Mouse (Mus musculus) ES-E14 (cell line): ENCODE data around the gene Nup107. TPM values are rescaled to one million over a fixed set of nuclear protein-coding genes. Genes with fewer than 3 reads are reported as not detected.

ENCODE experiments used
- DNase-seq: peaks from one replicate; pipeline ENCODE4 v3.0.0-alpha.2; 2013; ENCODE audit warnings: low read depth, low spot score
- H3K27ac ChIP-seq: 2 replicates; pipeline ENCODE4 v1.5.1; 2012; ENCODE audit warnings: low read depth, mild to moderate bottlenecking, low read length, moderate library complexity, mixed read lengths; ENCODE audit not compliant: poor library complexity, insufficient read depth, severe bottlenecking
- H3K36me3 ChIP-seq: 2 replicates; pipeline ENCODE4 v1.6.1; 2012; ENCODE audit warnings: mild to moderate bottlenecking, low read length, moderate library complexity, mixed read lengths; ENCODE audit not compliant: control insufficient read depth, poor library complexity, insufficient read depth, severe bottlenecking
- H3K4me1 ChIP-seq, 2 experiments: fragments of 150-350 bp in 1 of 2; sonication (generic) in 1 of 2; 2 replicates each; pipeline ENCODE4 v1.6.1; 2012; ENCODE audit warnings: low read length in 2 of 2, mild to moderate bottlenecking in 1 of 2, mixed read lengths in 1 of 2; ENCODE audit not compliant: control insufficient read depth in 2 of 2, insufficient read depth in 2 of 2, poor library complexity in 1 of 2
- H3K4me3 ChIP-seq, 2 experiments: fragments of 150-350 bp in 1 of 2; sonication (generic) in 1 of 2; 2 replicates each; pipeline ENCODE4 v1.5.1; 2012; ENCODE audit warnings: low read length in 2 of 2, low read depth in 1 of 2, mild to moderate bottlenecking in 1 of 2, mixed read lengths in 1 of 2; ENCODE audit not compliant: insufficient read depth in 1 of 2, poor library complexity in 1 of 2, severe bottlenecking in 1 of 2
- H3K9ac ChIP-seq: 2 replicates; pipeline ENCODE4 v1.6.1; 2012; ENCODE audit warnings: low read depth, mild to moderate bottlenecking, low read length, mixed read lengths; ENCODE audit not compliant: poor library complexity, insufficient read depth, severe bottlenecking
- H3K9me3 ChIP-seq: fragments of 150-350 bp; sonication (generic); 2 replicates; pipeline ENCODE4 v1.6.1; 2012; ENCODE audit warnings: low read depth, mild to moderate bottlenecking, low read length; ENCODE audit not compliant: control insufficient read depth, insufficient read depth
- CHD2 ChIP-seq: IDR thresholded peaks from 2 replicates; pipeline ENCODE4 v1.6.1; 2014; ENCODE audit warnings: mild to moderate bottlenecking, low read depth, low read length, inconsistent platforms
- HCFC1 ChIP-seq: IDR thresholded peaks from 2 replicates; pipeline ENCODE4 v1.6.1; 2012; ENCODE audit warnings: low read length, inconsistent platforms, borderline replicate concordance; ENCODE audit not compliant: insufficient read depth
- MAFK ChIP-seq: IDR thresholded peaks from 2 replicates; pipeline ENCODE4 v1.6.1; 2014; ENCODE audit warnings: mild to moderate bottlenecking, low read depth, low read length, inconsistent platforms; ENCODE audit not compliant: insufficient read depth
- ZC3H11A ChIP-seq: IDR thresholded peaks from 2 replicates; pipeline ENCODE4 v1.6.1; 2012; ENCODE audit warnings: low read depth, mild to moderate bottlenecking, inconsistent platforms, low read length, borderline replicate concordance
- ZNF384 ChIP-seq: IDR thresholded peaks from 2 replicates; pipeline ENCODE4 v1.6.1; 2012; ENCODE audit warnings: low read depth, low read length, inconsistent platforms
- in situ Hi-C, 2 experiments: fragments of 600-800 bp; cut with MboI; formaldehyde crosslinking; loops; one replicate each; pipeline ENCODE4 v1.15.1; 2025; ENCODE audit warnings: low sequenced_read_pairs in 2 of 2, inconsistent platforms in 1 of 2; ENCODE audit not compliant: unreplicated experiment in 2 of 2
- total RNA-seq: library from RNA; depleted of rRNA; stranded (reverse); fragments of 300-350 nt; gene quantifications from 2 replicates; pipeline ENCODE4 v1.2.3, GENCODE M21; 2012

The Nup107 gene
- total RNA-seq, 1 experiment = 80.8 TPM

GRCm38 (mm10) chr10:117782056-117782455 lies 10.4 kb downstream of the Nup107 start:
- Histone ChIP-seq H3K9ac (no peak overlapping the region), H3K4me1 (0 out of 4 replicates have a peak, but pooled peaks cover 0 to 2% of the 10 kb centered on the region in 2 experiments), H3K36me3 (peaks cover 60% of the 10 kb centered on the region), H3K9me3 (no peaks in the 10 kb centered on the region), H3K4me3 (no peak overlapping the region), H3K27ac (no peak overlapping the region)
- in situ Hi-C loops = no loop called here
- DNase-seq = no peak
- TF ChIP-seq CHD2 (no peak), MAFK (no peak), ZNF384 (no peak), HCFC1 (no peak), ZC3H11A (no peak)

GRCm38 (mm10) chr10:117781021-117781725 lies 11.3 kb downstream of the Nup107 start:
- no peak for DNase-seq
- Histone ChIP-seq H3K4me1 (0 out of 4 replicates have a peak, but pooled peaks cover 0 to 6% of the 10 kb centered on the region in 2 experiments), H3K27ac (no peak overlapping the region), H3K36me3 (peaks cover 59% of the 10 kb centered on the region), H3K4me3 (no peak overlapping the region), H3K9me3 (no peaks in the 10 kb centered on the region), H3K9ac (no peak overlapping the region)
- in situ Hi-C loops = no loop called here
- no peak for TF ChIP-seq ZNF384
- TF ChIP-seq HCFC1 = no peak
- no peak for TF ChIP-seq CHD2
- no peak for TF ChIP-seq MAFK
- TF ChIP-seq ZC3H11A = no peak

- DNase-seq = no peak
- no peak overlapping the region for H3K4me3 ChIP-seq
- in situ Hi-C loops = no loop called here
- no peak overlapping the region for H3K9ac ChIP-seq
- no peak overlapping the region for H3K27ac ChIP-seq
- peaks cover 59% of the 10 kb centered on the region for H3K36me3 ChIP-seq
- peaks cover 0 to 6% of the 10 kb centered on the region in 2 experiments; a peak in 1 of 4 replicates for H3K4me1 ChIP-seq
- no peaks in the 10 kb centered on the region for H3K9me3 ChIP-seq
- TF ChIP-seq HCFC1 (no peak), MAFK (no peak), CHD2 (no peak), ZNF384 (no peak), ZC3H11A (no peak)
Measured at GRCm38 (mm10) chr10:117780306-117780911, 12.1 kb downstream of the Nup107 start.

- no peak overlapping the region for H3K9ac ChIP-seq
- H3K36me3 ChIP-seq = peaks cover 60% of the 10 kb centered on the region
- H3K27ac ChIP-seq = no peak overlapping the region
- DNase-seq = no peak
- peaks cover 0 to 6% of the 10 kb centered on the region in 2 experiments; a peak in 1 of 4 replicates for H3K4me1 ChIP-seq
- TF ChIP-seq CHD2 (no peak), HCFC1 (no peak), MAFK (no peak), ZC3H11A (no peak), ZNF384 (no peak)
- no peaks in the 10 kb centered on the region for H3K9me3 ChIP-seq
- in situ Hi-C loops = no loop called here
- no peak overlapping the region for H3K4me3 ChIP-seq
Measured at GRCm38 (mm10) chr10:117779581-117780305, 12.8 kb downstream of the Nup107 start.
